Mouse (Mus musculus) adrenal gland, adult 2 months (tissue): ENCODE results near the gene Mrm1. TPM values are rescaled to one million over a fixed set of nuclear protein-coding genes. Genes with fewer than 3 reads are reported as not detected.

Source experiments
- DNase-seq: peaks from one replicate; pipeline ENCODE4 v3.0.0; 2021
- polyA plus RNA-seq: library from polyadenylated mRNA; depleted of rRNA; stranded (reverse); fragments of >200 nt; gene quantifications from 2 replicates; pipeline ENCODE4 v1.2.3, GENCODE M21; 2012; rRNA removed
- total RNA-seq, 2 experiments: library from RNA; stranded (reverse); gene quantifications; 2 replicates each; pipeline ENCODE4 v1.2.3; 2021

The Mrm1 gene
- total and polyA plus RNA-seq, 3 experiments, result 12.1 to 20.8 (median 19.1) TPM

- DNase-seq, result peak; percentile 65
Measured at GRCm38 (mm10) chr11:84813724-84814510, 5.4 kb downstream of the Mrm1 start.

GRCm38 (mm10) chr11:84804373-84804772, 14.9 kb downstream of the Mrm1 start:
- peak; percentile 52 for DNase-seq

GRCm38 (mm10) chr11:84797627-84798353, 21.5 kb downstream of the Mrm1 start:
- DNase-seq, result peak; percentile 51

- no peak for DNase-seq
Measured at GRCm38 (mm10) chr11:84797026-84797425, 22.3 kb downstream of the Mrm1 start.

- DNase-seq, result peak; percentile 60
Measured at GRCm38 (mm10) chr11:84794496-84795113, 24.7 kb downstream of the Mrm1 start.

GRCm38 (mm10) chr11:84793545-84793944, 25.8 kb downstream of the Mrm1 start:
- no peak for DNase-seq

- no peak for DNase-seq
Measured at GRCm38 (mm10) chr11:84790383-84790782, 28.9 kb downstream of the Mrm1 start.

GRCm38 (mm10) chr11:84780143-84780870, 39.0 kb downstream of the Mrm1 start:
- DNase-seq, result no peak

GRCm38 (mm10) chr11:84775560-84775959, 43.8 kb downstream of the Mrm1 start:
- no peak for DNase-seq

- no peak for DNase-seq
Measured at GRCm38 (mm10) chr11:84774870-84775514, 44.3 kb downstream of the Mrm1 start.

GRCm38 (mm10) chr11:84767898-84768297, 51.4 kb downstream of the Mrm1 start:
- DNase-seq, result peak; percentile 52

GRCm38 (mm10) chr11:84765125-84765524, 54.2 kb downstream of the Mrm1 start:
- no peak for DNase-seq

- DNase-seq, result peak; percentile 61
Measured at GRCm38 (mm10) chr11:84764527-84764961, 54.8 kb downstream of the Mrm1 start.

GRCm38 (mm10) chr11:84764116-84764515, 55.2 kb downstream of the Mrm1 start:
- no peak for DNase-seq

Other genes starting within 250 kb of the Mrm1 start
- 10 to 100 TPM; 41.6 to 42.4 TPM for gene Dhrs11, start 9.5 kb upstream of the Mrm1 start, total RNA-seq
- 88.1 and 97.1 TPM in 2 replicates for gene Dhrs11, start 9.5 kb upstream of the Mrm1 start, polyA plus RNA-seq
- 10 to 100 TPM; 67.1 to 87.0 TPM for gene Ggnbp2, start 51.3 kb upstream of the Mrm1 start, total RNA-seq
- gene Ggnbp2, start 51.3 kb upstream of the Mrm1 start, polyA plus RNA-seq, result 7.5 and 8.2 TPM in 2 replicates
- 10 to 100 TPM in 1 of 2 experiments, 1 to 10 TPM in 1; 9.3 to 13.2 TPM for gene Myo19, start 60.6 kb upstream of the Mrm1 start, total RNA-seq
- gene Myo19, start 60.6 kb upstream of the Mrm1 start, polyA plus RNA-seq, result 11.4 and 12.7 TPM in 2 replicates
- gene Pigw, start 60.8 kb upstream of the Mrm1 start, total RNA-seq, result 10 to 100 TPM in 1 of 2 experiments, 1 to 10 TPM in 1; 6.5 to 10.1 TPM
- 1.2 and 1.9 TPM in 2 replicates for gene Pigw, start 60.8 kb upstream of the Mrm1 start, polyA plus RNA-seq
- 10 to 100 TPM in 1 of 2 experiments, 1 to 10 TPM in 1; 8.6 to 13.7 TPM for gene Znhit3, start 96.9 kb upstream of the Mrm1 start, total RNA-seq
- gene Znhit3, start 96.9 kb upstream of the Mrm1 start, polyA plus RNA-seq, result 5.8 and 6.2 TPM in 2 replicates
- 1 to 10 TPM; 5.2 to 8.5 TPM for gene Car4, start 138.3 kb upstream of the Mrm1 start, total RNA-seq
- 3.8 and 4.3 TPM in 2 replicates for gene Car4, start 138.3 kb upstream of the Mrm1 start, polyA plus RNA-seq